Mouse (Mus musculus): ENCODE measurements around the gene Gm27029. TPM values are rescaled to one million over a fixed set of nuclear protein-coding genes. Genes with fewer than 3 reads are reported as not detected.
"Not testable (repeated sequence)": the region's sequence is repeated elsewhere in the genome, so short reads cannot be mapped to it uniquely, and the experiment has no call there.

The Gm27029 gene
- total RNA-seq, 2 experiments from 2014 or later: 5.8 to 7.1 TPM

GRCm38 (mm10) chr11:101457631-101458030 lies 33.0 kb upstream of the Gm27029 start:
- no peak for DNase-seq

- no peak for DNase-seq
Observed at GRCm38 (mm10) chr11:101455627-101456026, 31.0 kb upstream of the Gm27029 start.

DNA sequence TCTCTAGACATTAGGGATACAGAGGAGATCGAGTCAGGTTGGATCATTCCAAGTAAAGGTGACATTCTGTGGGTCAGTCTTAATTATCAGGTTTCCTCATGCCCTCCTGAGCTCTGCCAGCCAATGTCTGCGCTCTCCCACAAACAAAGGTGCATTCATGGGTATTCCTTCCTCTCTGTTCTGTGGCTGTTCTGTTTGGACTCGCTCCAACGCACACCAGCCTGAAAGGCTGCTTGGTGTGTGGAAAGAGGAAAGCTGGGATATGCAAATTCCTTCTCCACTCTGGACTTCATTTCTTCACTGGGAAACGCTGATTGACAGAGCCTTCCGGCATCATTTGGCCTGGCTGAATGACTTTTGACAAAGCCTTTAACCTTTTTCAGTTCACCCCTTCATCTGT lies 30.1 kb upstream of the Gm27029 start:
- no peak for DNase-seq

- DNase-seq: no peak
Observed at GRCm38 (mm10) chr11:101452093-101452774, 27.6 kb upstream of the Gm27029 start.

GRCm38 (mm10) chr11:101451536-101451935 lies 26.9 kb upstream of the Gm27029 start:
- DNase-seq: no peak

DNA sequence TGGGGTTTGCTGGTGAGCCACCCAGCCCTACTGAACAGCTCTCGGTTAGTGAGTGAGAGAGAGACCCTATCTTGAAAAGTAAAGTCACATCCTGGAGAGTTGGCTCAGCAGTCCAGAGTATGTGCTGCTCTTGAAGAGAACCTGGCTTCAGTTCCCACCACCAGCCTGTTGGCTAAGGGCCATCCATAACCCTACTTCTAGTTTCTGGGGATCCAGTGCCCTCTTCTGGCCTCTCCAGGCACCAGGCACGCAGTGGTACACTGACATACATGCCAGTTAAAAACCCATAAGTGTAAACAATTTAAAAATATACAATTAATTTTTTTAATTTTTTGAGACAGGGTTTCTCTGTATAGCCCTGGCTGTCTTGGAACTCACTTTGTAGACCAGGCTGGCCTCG lies 25.8 kb upstream of the Gm27029 start:
- no peak for DNase-seq

DNA sequence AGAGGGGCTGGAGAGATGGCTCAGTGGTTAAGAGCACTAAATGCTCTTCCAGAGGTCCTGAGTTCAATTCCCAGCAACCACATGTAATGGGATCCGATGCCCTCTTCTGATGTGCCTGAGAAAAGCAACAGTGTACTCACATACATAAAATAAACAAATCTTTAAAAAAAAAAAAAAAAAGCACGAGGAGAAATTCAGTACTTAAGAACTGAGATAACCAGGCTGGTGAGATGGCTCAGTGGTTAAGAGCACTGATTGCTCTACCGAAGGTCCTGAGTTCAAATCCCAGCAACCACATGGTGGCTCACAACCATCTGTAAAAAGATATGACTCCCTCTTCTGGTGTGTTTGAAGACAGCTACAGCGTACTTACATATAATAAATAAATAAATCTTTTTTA lies 25.0 kb upstream of the Gm27029 start:
- DNase-seq: not testable (repeated sequence)

DNA sequence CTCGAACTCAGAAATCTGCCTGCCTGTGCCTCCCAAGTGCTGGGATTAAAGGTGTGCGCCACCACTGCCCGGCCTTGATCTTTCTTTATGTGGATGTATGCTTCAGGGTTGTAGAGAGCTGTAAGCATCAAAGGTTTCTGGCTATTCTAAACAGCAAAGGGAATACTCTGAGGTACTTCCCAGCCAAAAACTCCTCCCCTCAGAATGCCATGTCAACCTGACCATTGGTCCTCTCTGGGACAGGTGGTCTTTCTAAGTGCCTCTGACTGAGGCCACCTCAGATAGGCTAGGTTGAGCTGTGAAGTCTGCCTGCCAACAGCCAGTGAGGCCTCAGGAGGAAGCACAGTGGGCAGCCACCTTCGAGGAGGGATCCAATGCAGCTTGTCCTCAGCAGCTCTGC lies 24.3 kb upstream of the Gm27029 start:
- no peak for DNase-seq

DNA sequence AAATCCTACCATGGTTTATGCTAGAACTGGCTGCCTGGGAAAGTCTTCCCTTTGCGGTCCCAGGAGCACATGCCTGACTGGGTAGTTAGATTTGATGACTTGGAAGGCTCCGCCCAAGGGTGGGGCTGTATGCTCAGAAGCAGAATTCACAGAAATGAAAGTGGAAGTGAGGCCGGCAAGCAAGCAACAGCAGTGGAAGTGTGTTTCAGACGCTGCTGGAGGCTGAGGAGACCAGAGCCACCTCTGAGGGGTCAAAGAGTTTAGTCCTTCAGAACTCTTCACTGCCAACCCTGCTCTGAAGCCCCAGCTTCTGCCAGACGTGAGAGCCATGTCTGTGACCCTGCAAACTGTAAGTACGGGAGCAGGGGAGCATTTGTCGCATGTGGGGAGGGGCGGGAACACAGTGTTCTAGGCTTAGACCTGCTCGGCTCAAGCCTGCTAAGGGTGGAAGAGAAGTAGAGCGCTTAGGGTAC lies 23.7 kb upstream of the Gm27029 start, which contains the start of gene Ifi35:
Gene Ifi35, plus strand, starts transcription at position 134 of the 473 bp plus-strand sequence.
- DNase-seq: peak; percentile 82

- no peak for DNase-seq
Observed at GRCm38 (mm10) chr11:101447786-101448185, 23.2 kb upstream of the Gm27029 start.

DNA sequence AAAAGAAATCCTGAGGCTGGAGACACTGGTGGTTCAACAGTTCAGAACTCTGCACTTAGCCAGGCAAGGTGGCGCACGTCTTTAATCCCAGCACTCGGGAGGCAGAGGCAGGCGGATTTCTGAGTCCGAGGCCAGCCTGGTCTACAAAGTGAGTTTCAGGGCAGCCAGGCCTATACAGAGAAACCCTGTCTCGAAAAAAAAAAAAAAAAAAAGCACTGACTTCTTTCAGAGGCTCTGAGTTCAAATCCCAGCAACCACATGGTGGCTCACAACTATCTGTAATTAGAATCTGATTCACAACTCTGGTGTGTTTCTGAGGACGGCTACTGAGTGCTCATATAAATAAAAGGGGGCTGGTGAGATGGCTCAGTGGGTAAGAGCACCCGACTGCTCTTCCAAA lies 22.3 kb upstream of the Gm27029 start:
- not testable (repeated sequence) for DNase-seq

DNA sequence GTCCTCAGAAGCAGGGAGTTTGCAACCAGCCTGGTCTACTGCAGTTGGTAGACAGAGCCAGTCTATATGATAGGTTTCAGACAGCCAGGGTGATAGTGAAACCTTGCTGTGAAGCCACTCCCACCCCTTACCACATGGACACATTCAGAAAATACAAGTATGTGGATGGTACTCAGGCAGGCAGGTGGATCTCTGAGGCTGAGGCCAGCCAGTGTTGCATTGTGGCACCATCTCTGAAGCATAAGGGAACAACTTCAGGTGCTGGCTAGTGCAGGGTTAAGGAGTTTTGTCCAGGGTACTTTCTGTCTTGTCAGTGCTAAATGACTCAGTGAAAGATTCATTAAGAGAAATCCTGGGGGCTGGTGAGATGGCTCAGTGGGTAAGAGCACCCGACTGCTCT lies 21.7 kb upstream of the Gm27029 start:
- DNase-seq: no peak

- no peak for DNase-seq
Observed at GRCm38 (mm10) chr11:101442760-101443159, 18.2 kb upstream of the Gm27029 start.

GRCm38 (mm10) chr11:101442127-101442693 lies 17.6 kb upstream of the Gm27029 start, which contains the start of gene Rpl27:
Gene Rpl27, plus strand, starts transcription at chr11:101442298.
- peak; percentile 98 for DNase-seq

GRCm38 (mm10) chr11:101441450-101442126 lies 17.0 kb upstream of the Gm27029 start:
- not testable (repeated sequence) for DNase-seq

DNA sequence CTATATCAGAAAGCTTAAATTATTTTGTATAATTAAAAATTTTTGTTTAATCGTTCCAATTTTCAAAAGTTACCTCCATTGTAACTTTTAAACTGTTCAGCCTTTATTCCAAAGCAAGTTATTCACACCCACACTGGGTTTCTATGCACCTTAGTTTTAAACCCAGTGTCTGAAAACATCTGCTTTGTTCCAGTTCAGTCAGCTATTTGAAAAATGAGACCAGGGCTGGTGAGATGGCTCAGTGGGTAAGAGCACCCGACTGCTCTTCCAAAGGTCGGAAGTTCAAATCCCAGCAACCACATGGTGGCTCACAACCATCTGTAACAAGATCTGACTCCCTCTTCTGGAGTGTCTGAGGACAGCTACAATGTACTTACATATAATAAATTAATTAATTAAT lies 13.4 kb upstream of the Gm27029 start:
- not testable (repeated sequence) for DNase-seq

- DNase-seq: no peak
Observed at GRCm38 (mm10) chr11:101436916-101437315, 12.3 kb upstream of the Gm27029 start.

- DNase-seq: no peak
Observed at GRCm38 (mm10) chr11:101435831-101436230, 11.2 kb upstream of the Gm27029 start.

DNA sequence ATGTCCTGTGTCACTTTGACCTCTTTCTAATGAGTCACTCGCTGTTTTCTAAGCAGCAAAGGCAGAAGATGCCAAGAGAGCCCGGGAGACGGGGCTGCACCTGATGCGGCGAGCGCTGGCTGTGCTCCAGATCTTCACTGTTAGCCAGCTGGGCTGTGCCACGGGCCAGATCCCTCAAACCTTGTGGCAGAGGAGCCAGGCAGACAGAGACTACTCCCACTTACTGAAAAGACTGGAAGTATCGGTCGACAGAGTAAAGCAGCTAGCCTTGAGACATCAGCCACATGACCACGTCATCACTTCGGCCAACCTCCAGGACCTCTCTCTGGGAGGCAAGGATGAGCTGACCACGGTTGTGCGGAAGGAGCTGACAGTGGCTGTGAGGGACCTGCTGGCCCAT lies 8.8 kb upstream of the Gm27029 start:
- no peak for DNase-seq

DNA sequence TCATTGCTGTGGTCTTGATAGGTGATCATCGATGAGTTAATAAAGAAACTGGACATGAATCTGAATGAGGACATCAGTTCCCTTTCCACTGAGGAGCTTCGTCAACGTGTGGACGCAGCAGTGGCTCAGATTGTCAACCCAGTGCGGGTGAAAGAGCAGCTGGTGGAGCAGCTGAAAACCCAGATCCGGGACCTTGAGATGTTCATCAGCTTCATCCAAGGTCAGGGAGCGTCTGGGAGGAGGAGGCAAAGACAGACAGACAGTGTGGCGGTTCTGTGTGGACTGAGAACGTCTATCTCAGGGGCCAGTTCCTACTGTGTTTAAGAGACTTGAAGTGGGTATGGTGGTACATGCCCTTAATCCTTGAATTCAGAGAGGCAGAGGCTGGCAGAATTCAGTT lies 6.7 kb upstream of the Gm27029 start:
- DNase-seq: no peak

DNA sequence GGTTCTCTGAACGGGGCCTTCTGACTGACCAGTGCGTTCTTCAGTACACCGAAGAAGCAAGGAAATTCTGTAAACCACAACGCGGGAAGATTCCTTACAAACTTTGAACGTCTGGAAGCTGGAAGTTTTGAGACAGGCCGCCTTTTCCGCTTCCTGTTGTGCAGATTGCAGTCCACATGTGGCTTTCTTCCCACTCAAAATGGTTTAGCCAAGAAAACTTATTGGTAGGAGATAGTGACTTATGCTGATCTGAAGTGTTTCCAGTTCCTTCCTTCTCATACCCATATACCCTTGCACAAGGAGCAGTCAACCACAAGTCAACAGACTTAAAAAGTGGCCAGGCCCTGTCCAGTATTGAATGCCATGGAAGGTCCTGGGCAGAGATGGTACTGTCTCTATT lies 1.6 kb upstream of the Gm27029 start:
- no peak for DNase-seq

DNA sequence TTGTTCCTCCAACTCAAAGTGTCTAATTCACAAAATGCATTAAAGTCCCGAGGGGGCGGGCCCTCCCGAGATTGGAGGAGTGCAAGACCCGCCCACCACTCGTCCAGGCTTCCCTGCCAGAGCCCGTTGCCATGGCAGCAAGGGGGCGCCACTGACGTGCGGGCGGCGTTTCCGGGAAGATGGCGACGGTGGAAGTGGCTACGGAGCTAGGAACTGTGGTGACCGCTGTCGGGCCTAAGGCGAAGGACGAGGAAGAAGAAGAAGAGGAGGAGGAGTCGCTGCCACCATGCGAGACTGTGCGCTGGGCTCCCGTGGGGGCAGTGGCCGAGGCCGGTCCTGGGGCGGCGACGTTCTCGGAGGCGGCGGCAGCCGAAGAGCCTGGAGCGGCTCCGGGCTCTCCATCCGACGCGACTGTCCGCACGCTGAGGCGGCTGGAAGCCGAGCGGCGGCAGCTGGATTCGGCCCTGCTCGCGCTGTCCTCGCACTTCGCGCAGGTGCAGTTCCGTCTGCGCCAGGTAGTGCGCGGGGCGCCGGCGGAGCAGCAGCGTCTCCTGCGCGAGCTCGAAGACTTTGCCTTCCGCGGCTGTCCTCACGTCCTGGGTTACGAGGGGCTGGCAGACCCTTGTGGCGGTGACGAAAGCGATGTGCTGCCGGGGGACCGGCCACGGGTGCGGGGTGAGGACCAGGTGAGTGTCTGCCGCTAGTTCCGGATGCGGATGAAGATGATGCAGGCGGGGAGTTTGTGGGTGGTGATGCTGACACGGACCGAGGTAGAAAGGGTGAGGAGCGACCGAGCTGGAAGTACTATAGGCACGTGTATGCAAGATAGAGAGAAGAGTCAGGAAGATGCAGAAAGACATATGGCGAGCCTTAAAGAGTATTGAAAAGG lies 573 bp upstream of the Gm27029 start, which contains the start of the genes Rundc1 and Ptges3l:
Gene Rundc1, plus strand, starts transcription at position 161 of the 889 bp plus-strand sequence.
Gene Ptges3l, minus strand, starts transcription at position 409 of the 889 bp plus-strand sequence.
- peak; percentile 95 for DNase-seq

Measured in gastrocnemius, postnatal 25 days (tissue).